Mouse (Mus musculus) liver, adult 2 months (tissue): ENCODE results near the gene Atxn10. TPM values are rescaled to one million over a fixed set of nuclear protein-coding genes. Genes with fewer than 3 reads are reported as not detected.

Experiments used
- DNase-seq: peaks from one replicate; pipeline ENCODE4 v3.0.0-alpha.2; 2011; ENCODE audit warnings: low read depth, low spot score; ENCODE audit errors: extremely low read depth
- H3K27ac ChIP-seq: fragments of 200-500 bp; replicated peaks from 2 replicates; pipeline ENCODE4 v1.5.1; 2012; ENCODE audit warnings: low read depth, mild to moderate bottlenecking, control low read depth, inconsistent platforms, low read length; ENCODE audit not compliant: insufficient read depth
- H3K27me3 ChIP-seq: fragments of 200-500 bp; 2 replicates; pipeline ENCODE4 v1.6.1; 2012; ENCODE audit warnings: mild to moderate bottlenecking, moderate library complexity, low read length, inconsistent platforms; ENCODE audit not compliant: control insufficient read depth, insufficient read depth
- H3K36me3 ChIP-seq: fragments of 200-500 bp; 2 replicates; pipeline ENCODE4 v1.6.1; 2012; ENCODE audit warnings: low read length, inconsistent platforms; ENCODE audit not compliant: control insufficient read depth, insufficient read depth
- H3K4me1 ChIP-seq: fragments of 200-500 bp; 2 replicates; pipeline ENCODE4 v1.6.1; 2011; ENCODE audit warnings: low read length; ENCODE audit not compliant: control insufficient read depth, insufficient read depth
- H3K4me3 ChIP-seq: fragments of 200-500 bp; 2 replicates; pipeline ENCODE4 v1.5.1; 2011; ENCODE audit warnings: low read depth, mild to moderate bottlenecking, control low read depth, low read length, moderate library complexity; ENCODE audit not compliant: insufficient read depth
- H3K79me2 ChIP-seq: fragments of 200-500 bp; 2 replicates; pipeline ENCODE4 v1.6.1; 2012; ENCODE audit warnings: inconsistent platforms, mild to moderate bottlenecking, low read length, moderate library complexity; ENCODE audit not compliant: control insufficient read depth, insufficient read depth
- H3K9ac ChIP-seq: fragments of 200-500 bp; 2 replicates; pipeline ENCODE4 v1.6.1; 2012; ENCODE audit warnings: low read depth, mild to moderate bottlenecking, control low read depth, inconsistent platforms, low read length
- CTCF ChIP-seq: fragments of 200-500 bp; IDR thresholded peaks from 2 replicates; pipeline ENCODE4 v1.5.1; 2011; ENCODE audit warnings: low read depth, low read length, control low read depth
- POLR2A ChIP-seq: fragments of 200-500 bp; IDR thresholded peaks from 2 replicates; pipeline ENCODE4 v1.6.1; 2011; ENCODE audit warnings: low read length, control low read depth; ENCODE audit not compliant: insufficient read depth; ENCODE audit errors: extremely low read depth
- WGBS: fragments of 180-500 bp; shearing (Covaris S2); methylation state at CpG from one replicate; pipeline ENCODE4 v1.1.7; 2018; 5-methylcytosine and 5-hydroxymethylcytosine counted together
- polyA plus RNA-seq: library from polyadenylated mRNA; depleted of rRNA; stranded (reverse); fragments of >200 nt; gene quantifications from 2 replicates; pipeline ENCODE4 v1.2.3, GENCODE M21; 2012; rRNA removed
- total RNA-seq: library from RNA; depleted of rRNA; stranded (reverse); fragments of >200 nt; gene quantifications from 2 replicates; pipeline ENCODE4 v1.2.3, GENCODE M21; 2014; rRNA removed

Atxn10 gene
- total and polyA plus RNA-seq, 2 experiments = 36.8 to 41.0 TPM

DNA sequence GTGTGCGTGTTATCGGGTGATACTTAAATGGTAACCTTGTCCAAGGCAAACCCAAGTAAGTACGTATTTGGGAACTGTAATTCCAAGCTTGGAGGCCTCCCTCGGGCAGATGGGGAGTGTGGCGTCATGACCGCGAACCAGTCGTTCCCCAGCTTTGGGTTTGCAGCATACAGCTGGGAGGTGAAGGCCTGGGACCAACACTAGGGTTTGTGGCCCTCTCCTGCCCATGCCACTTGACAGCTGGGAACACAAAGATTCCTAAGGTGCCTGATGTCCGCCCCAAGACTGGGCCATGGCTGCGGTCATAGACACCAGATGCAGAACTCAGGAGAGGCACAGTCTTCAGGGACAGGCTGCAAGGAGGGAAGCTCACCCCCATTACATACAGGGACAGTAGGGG lies 164.2 kb downstream of the Atxn10 start:
- Histone ChIP-seq H3K4me1 (no peaks in the 10 kb centered on the region), H3K79me2 (no peaks in the 10 kb centered on the region), H3K9ac (no peak overlapping the region), H3K36me3 (no peaks in the 10 kb centered on the region), H3K4me3 (no peak overlapping the region), H3K27ac (no peak overlapping the region), H3K27me3 (no peaks in the 10 kb centered on the region)
- no peak for TF ChIP-seq CTCF
- TF ChIP-seq POLR2A = no peak
- WGBS = 91% methylated on average over 10 of the region's 10 CpGs
- no peak for DNase-seq

DNA sequence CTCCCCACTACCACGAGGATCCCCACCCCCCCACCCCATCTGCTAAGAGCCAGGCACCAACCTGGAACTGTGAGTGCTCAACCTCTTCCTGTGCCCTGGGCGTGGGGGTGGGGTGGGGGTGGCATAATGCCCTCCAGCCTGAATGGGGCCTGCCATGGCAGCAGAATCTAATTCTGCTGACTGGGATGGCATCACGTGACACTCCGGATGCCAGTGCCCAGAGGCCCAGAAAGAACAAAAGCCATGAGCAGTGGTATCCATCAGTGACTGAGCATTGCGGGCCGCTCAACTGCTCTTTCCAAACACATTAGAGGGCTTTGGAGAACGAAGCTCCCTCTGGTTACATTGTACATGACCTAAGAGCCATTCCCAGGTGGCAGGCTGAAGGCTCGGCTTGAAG lies 167.1 kb downstream of the Atxn10 start, which contains the start of gene 7530416G11Rik:
Gene 7530416G11Rik (minus strand): TSS at position 101 of the 400 bp plus-strand sequence.
- Histone ChIP-seq H3K4me3 (no peak within 1 kb of the TSS), H3K9ac (no peak within 1 kb of the TSS), H3K36me3 (no peaks in the 10 kb centered on the region), H3K4me1 (no peaks in the 10 kb centered on the region), H3K27me3 (no peaks in the 10 kb centered on the region), H3K27ac (no peak within 1 kb of the TSS), H3K79me2 (no peaks in the 10 kb centered on the region)
- no peak for DNase-seq
- WGBS = 86% methylated on average over 8 of the region's 8 CpGs
- TF ChIP-seq CTCF = no peak
- TF ChIP-seq POLR2A = no peak

DNA sequence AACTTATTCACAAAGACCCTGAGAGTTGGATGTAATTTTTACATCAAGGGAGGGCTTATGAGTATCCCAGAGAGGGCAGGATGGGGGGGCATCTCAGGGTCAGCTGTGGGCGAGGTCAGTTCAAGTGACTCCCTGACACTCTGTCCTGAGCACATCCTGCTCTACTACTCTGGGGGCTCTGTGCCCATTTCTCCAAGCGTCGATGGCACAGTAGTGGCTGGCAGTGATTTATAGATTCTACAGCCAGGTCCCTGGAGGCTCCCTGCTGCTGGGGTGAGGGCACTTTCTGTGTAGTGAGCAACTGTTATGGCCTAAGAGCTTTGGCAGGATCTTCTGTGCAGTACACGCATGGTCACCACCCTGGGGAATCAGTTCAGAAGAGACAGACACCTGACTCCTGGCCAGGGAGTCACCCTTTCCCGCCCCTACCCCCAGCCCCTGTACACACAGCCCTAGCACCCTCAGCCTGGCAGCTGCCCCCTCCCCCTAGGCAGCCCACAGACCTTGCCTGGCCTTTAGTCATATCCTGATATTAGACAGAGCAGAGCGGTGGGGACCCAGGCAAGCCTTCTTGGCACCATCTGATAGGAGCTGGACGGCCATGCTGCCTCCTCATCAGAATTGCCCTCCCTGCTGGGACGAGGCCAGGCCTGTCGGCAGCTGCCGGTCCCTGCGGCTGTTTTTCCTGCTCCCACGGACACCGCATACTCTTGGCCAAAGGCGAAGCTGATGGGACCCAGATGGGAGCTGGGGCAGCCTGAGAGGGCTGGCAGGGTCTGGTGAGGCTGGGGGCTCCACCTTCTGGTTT lies 169.3 kb downstream of the Atxn10 start:
- Histone ChIP-seq H3K4me1 (no peaks in the 10 kb centered on the region), H3K27me3 (no peaks in the 10 kb centered on the region), H3K79me2 (no peaks in the 10 kb centered on the region), H3K9ac (no peak overlapping the region), H3K27ac (no peak overlapping the region), H3K4me3 (no peak overlapping the region), H3K36me3 (no peaks in the 10 kb centered on the region)
- no peak for DNase-seq
- no peak for TF ChIP-seq POLR2A
- TF ChIP-seq CTCF = no peak
- 82% methylated on average over 14 of the region's 14 CpGs for WGBS

DNA sequence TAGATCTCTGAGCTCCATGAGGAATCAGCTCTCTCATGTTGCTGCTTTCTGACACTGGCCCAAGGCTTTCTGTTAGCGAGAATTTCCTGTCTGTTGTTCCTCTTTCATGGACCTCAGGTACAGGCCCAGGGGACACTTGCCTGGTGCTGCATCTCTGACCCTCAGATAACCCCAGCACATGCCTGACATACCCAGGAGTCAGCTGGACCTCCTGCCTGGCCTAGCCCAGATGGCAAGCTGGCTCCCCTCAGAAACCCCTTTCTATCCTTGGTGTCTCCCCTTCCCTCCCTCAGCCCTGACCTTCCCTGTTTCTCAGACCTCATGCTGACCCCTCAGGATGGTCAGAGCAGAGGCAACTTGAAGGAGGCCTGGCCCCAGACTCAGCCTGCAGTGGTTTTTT lies 170.6 kb downstream of the Atxn10 start:
- 68% methylated on average over 1 of the region's 1 CpGs for WGBS
- Histone ChIP-seq H3K27ac (no peak overlapping the region), H3K79me2 (no peaks in the 10 kb centered on the region), H3K9ac (no peak overlapping the region), H3K36me3 (no peaks in the 10 kb centered on the region), H3K27me3 (no peaks in the 10 kb centered on the region), H3K4me3 (no peak overlapping the region), H3K4me1 (no peaks in the 10 kb centered on the region)
- no peak for TF ChIP-seq POLR2A
- TF ChIP-seq CTCF = no peak
- DNase-seq = no peak

DNA sequence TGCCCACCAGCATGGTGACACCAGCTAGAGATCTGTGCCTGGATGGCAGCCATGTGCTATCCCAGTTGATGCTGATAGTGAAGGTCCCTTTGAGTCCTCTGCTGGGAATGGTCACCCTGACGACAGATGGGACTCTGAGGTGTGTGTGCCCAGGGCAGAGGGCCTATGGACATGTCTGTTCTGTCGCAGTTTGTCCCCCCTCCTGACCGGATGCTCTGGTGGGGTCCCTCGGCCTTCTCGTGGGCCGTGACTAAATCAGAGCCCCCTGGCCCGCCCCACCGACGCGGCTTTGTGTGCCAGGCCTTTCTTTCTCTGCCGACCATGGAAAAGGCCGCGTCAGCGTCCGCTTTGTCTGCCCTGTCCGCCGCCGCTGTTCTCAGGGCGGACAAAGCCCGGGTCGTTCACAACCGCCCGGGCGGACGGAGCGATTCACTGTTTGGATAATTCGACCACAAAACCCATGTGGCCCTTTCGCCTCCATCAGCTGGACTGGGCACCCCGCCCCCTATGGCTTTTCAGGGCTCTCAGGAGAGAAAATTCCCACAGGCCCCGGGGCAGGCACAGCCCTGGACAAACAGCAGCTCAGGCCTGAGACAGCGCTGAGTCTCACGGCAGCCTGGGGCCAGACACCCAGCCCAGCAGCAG lies 171.4 kb downstream of the Atxn10 start:
- Histone ChIP-seq H3K27me3 (no peaks in the 10 kb centered on the region), H3K36me3 (no peaks in the 10 kb centered on the region), H3K9ac (no peak overlapping the region), H3K4me3 (no peak overlapping the region), H3K4me1 (no peaks in the 10 kb centered on the region), H3K27ac (no peak overlapping the region), H3K79me2 (no peaks in the 10 kb centered on the region)
- TF ChIP-seq POLR2A = no peak
- TF ChIP-seq CTCF = no peak
- 84% methylated on average over 32 of the region's 32 CpGs for WGBS
- DNase-seq = no peak

Other genes starting within 250 kb of the Atxn10 start
- gene Smc1b, start 204.3 kb upstream of the Atxn10 start, total RNA-seq = 0.20 and 2.5 TPM in 2 replicates
- gene Smc1b, start 204.3 kb upstream of the Atxn10 start, polyA plus RNA-seq = 0.01 TPM in 1 of 2 replicates, not detected in the other
- not detected in 2 replicates for gene Ribc2, start 204.2 kb upstream of the Atxn10 start, total RNA-seq
- gene Ribc2, start 204.2 kb upstream of the Atxn10 start, polyA plus RNA-seq = not detected in 2 replicates
- 0.83 and 1.2 TPM in 2 replicates for gene Fbln1, start 130.3 kb upstream of the Atxn10 start, total RNA-seq
- gene Fbln1, start 130.3 kb upstream of the Atxn10 start, polyA plus RNA-seq = 1.4 and 1.6 TPM in 2 replicates
- gene 7530416G11Rik, start 167.0 kb downstream of the Atxn10 start, total RNA-seq = not detected in 2 replicates
- gene 7530416G11Rik, start 167.0 kb downstream of the Atxn10 start, polyA plus RNA-seq = not detected in 2 replicates
- gene Wnt7b, start 246.2 kb downstream of the Atxn10 start, total RNA-seq = 0.07 and 0.09 TPM in 2 replicates
- 0.06 and 0.12 TPM in 2 replicates for gene Wnt7b, start 246.2 kb downstream of the Atxn10 start, polyA plus RNA-seq